Mouse (Mus musculus): ENCODE measurements at regions not wholly inside any gene's neighbourhood (a gene's known extent, or its start where the extent isn't known, plus 50 kb on each side); places are given as distances from the start of the nearest gene placed in this dataset.

- Histone ChIP-seq H3K4me1 (no peaks in the 10 kb centered on the region), H3K27me3 (replicated peaks) (no peaks in the 10 kb centered on the region), H3K36me3 (no peaks in the 10 kb centered on the region), H3K4me3 (no peak overlapping the region), H3K27ac (replicated peaks) (no peak overlapping the region), H3K4me2 (no peak overlapping the region), H3K9me3 (no peaks in the 10 kb centered on the region), H3K9ac (no peak overlapping the region)
- WGBS = 78% methylated on average over 9 of the region's 9 CpGs
- ATAC-seq (ENCODE audit: extremely low read depth, insufficient number of reproducible peaks, low FRiP score, low TSS enrichment) = no peak
Observed at GRCm38 (mm10) chr10:122194139-122194538, 97.0 kb upstream of the Rxylt1 start.

GRCm38 (mm10) chr10:122193343-122193742 is 96.2 kb upstream of the Rxylt1 start:
- 75% methylated on average over 5 of the region's 5 CpGs for WGBS
- H3K4me1 ChIP-seq = no peaks in the 10 kb centered on the region

GRCm38 (mm10) chr10:122185152-122185745 is 88.1 kb upstream of the Rxylt1 start:
- WGBS = 75% methylated on average over 9 of the region's 9 CpGs
- no peaks in the 10 kb centered on the region for H3K36me3 ChIP-seq
- H3K9ac ChIP-seq = no peak overlapping the region
- no peaks in the 10 kb centered on the region for H3K9me3 ChIP-seq
- H3K27ac ChIP-seq (replicated peaks) = no peak overlapping the region
- no peak for ATAC-seq (ENCODE audit: extremely low read depth, insufficient number of reproducible peaks, low FRiP score, low TSS enrichment)
- H3K27me3 ChIP-seq (replicated peaks) = no peaks in the 10 kb centered on the region
- H3K4me1 ChIP-seq = no peaks in the 10 kb centered on the region
- H3K4me3 ChIP-seq = no peak overlapping the region
- no peak overlapping the region for H3K4me2 ChIP-seq

More at GRCm38 (mm10) chr10:122193343-122193742, 96.2 kb upstream of the Rxylt1 start:
- Histone ChIP-seq H3K9me3 (no peaks in the 10 kb centered on the region), H3K27ac (replicated peaks) (no peak overlapping the region), H3K4me2 (no peak overlapping the region), H3K4me3 (no peak overlapping the region), H3K27me3 (replicated peaks) (no peaks in the 10 kb centered on the region), H3K9ac (no peak overlapping the region), H3K36me3 (no peaks in the 10 kb centered on the region)
- ATAC-seq (ENCODE audit: extremely low read depth, insufficient number of reproducible peaks, low FRiP score, low TSS enrichment) = no peak

- Histone ChIP-seq H3K27me3 (replicated peaks) (no peaks in the 10 kb centered on the region), H3K9me3 (no peaks in the 10 kb centered on the region), H3K9ac (no peak overlapping the region), H3K4me3 (no peak overlapping the region), H3K36me3 (no peaks in the 10 kb centered on the region), H3K27ac (replicated peaks) (no peak overlapping the region), H3K4me2 (no peak overlapping the region), H3K4me1 (no peaks in the 10 kb centered on the region)
- 25% methylated on average over 4 of the region's 4 CpGs for WGBS
- no peak for ATAC-seq (ENCODE audit: extremely low read depth, insufficient number of reproducible peaks, low FRiP score, low TSS enrichment)
Observed at GRCm38 (mm10) chr10:122183025-122183424, 85.9 kb upstream of the Rxylt1 start.

GRCm38 (mm10) chr10:122149038-122149437 is 51.9 kb upstream of the Rxylt1 start:
- ATAC-seq (ENCODE audit: extremely low read depth, insufficient number of reproducible peaks, low FRiP score, low TSS enrichment) = no peak
- Histone ChIP-seq H3K4me1 (no peaks in the 10 kb centered on the region), H3K4me3 (no peak overlapping the region), H3K4me2 (no peak overlapping the region), H3K27ac (replicated peaks) (no peak overlapping the region), H3K27me3 (replicated peaks) (no peaks in the 10 kb centered on the region), H3K9me3 (no peaks in the 10 kb centered on the region), H3K36me3 (no peaks in the 10 kb centered on the region), H3K9ac (no peak overlapping the region)
- WGBS = 76% methylated on average over 12 of the region's 12 CpGs

- no peaks in the 10 kb centered on the region for H3K27me3 ChIP-seq (replicated peaks)
- no peak overlapping the region for H3K4me3 ChIP-seq
- no peak overlapping the region for H3K27ac ChIP-seq (replicated peaks)
- H3K36me3 ChIP-seq = no peaks in the 10 kb centered on the region
- no peak overlapping the region for H3K4me2 ChIP-seq
- H3K9ac ChIP-seq = no peak overlapping the region
- H3K4me1 ChIP-seq = no peaks in the 10 kb centered on the region
- WGBS = 84% methylated on average over 4 of the region's 4 CpGs
- H3K9me3 ChIP-seq = no peaks in the 10 kb centered on the region
- no peak for ATAC-seq (ENCODE audit: extremely low read depth, insufficient number of reproducible peaks, low FRiP score, low TSS enrichment)
Observed at GRCm38 (mm10) chr10:122148609-122149008, 51.4 kb upstream of the Rxylt1 start.
